Mouse (Mus musculus) urinary bladder, adult 2 months (tissue): ENCODE results near the gene Cdhr3. TPM values are rescaled to one million over a fixed set of nuclear protein-coding genes. Genes with fewer than 3 reads are reported as not detected.

Experiments
- DNase-seq: peaks from one replicate; pipeline ENCODE4 v3.0.0; 2022; ENCODE audit warnings: low spot score
- polyA plus RNA-seq: library from polyadenylated mRNA; depleted of rRNA; stranded (reverse); fragments of >200 nt; gene quantifications from 2 replicates; pipeline ENCODE4 v1.2.3, GENCODE M21; 2012

Cdhr3 gene
- polyA plus RNA-seq, 1 experiment: not detected

GRCm38 (mm10) chr12:33035089-33035718, 57.5 kb downstream of the Cdhr3 start:
- DNase-seq: no peak

DNA sequence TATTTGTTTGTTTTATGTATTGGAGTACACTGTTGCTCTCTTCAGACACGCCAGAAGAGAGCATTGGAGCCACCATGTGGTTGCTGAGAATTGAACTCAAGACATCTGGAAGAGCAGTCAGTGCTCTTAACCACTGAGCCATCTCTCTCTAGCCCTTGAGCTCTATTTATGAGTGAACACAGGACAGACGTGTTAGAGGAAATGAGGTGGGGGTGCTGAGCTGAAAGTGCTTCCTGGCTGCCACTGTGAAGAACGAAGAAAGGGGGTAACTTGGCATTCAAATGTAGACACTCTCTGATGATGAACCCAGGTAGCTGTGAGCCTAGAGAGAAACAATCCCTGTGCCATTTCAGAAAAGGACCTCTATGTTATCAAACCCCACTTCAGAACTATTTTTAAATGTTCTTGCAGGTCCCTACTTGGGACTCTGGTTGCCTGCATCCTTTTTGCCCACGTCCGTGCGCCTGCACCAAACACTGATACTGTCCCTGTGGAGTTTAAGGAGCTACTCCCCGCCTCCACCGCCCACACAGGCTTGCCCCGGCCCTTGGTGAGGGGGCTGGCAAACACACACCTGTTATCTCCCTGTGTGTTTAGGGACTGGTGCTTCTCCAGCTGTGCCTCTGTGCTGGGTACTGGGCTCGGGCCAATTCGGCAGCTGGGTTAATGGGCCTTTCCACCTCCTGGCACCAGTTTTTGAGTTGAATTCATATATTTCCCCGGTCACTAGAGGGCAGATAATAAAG, 58.2 kb downstream of the Cdhr3 start:
- no peak for DNase-seq

- no peak for DNase-seq
Observed at GRCm38 (mm10) chr12:33033221-33033620, 59.5 kb downstream of the Cdhr3 start.

DNA sequence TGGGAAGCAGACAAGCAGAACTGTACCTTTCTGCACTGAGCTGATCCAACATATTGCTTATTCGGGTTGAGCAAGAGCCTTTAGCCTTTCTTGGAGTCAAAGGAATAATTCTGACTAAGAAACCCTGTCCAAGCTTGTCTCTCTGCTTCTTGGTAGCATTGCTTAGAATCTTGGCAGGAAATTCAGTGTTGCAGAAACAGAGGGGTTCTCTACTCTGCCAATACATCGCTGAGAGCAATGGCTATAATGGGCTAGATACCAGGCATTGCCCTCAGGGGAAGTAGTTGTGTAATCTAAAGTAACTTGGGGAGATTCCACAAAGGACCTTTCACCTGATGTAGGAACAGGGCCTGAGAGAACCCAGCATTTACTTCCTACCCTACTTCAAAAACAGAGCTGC, 62.1 kb downstream of the Cdhr3 start:
- DNase-seq: no peak

GRCm38 (mm10) chr12:33030066-33030465, 62.6 kb downstream of the Cdhr3 start:
- DNase-seq: no peak

DNA sequence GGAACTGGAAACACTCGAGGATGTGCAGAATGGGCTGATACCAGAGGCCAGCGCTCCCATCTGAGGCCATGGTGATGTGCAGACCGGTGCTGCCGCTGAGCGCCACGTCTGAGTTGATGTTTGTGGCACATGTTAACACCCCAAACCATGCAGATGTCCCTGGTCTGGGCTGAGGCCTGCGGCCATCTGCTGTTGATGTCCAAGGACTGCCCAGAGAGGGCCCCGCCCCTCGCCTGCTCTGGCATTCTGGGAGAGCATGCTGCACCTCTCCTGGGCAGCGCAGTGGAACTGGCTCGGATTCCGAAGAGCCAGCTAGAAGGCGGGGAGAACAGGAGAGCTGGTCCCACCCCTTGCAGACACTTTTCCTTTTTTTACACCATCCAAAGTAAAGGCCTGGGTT, 64.0 kb downstream of the Cdhr3 start:
- no peak for DNase-seq

DNA sequence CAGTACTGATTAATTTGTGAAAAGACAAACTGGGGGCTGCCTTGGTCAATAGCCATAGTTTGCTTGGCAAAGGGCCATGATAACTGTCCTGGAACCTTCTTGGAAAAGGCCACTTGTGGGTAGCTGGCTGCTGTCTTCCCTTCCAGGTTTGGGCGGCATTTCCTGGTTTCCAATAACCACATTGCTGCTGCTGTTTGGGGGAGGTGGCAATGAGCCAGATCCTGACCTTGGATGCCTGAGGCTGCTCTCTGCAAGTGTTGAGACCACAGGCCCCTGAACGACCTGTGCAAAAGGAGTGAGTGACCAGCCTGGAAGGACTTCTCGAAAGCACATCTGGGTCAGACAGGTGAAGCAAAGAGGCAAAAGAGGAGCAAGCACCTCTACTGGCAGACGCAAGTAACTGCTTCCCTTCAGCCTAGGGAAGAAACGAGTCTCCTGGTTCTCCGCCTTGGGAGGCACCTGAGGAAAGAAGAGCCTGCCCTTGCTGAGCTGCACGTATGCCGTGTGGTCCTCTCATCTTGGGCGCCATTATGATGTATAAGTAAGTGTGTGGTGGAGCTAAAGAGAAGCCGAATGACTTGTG, 64.5 kb downstream of the Cdhr3 start:
- no peak for DNase-seq

DNA sequence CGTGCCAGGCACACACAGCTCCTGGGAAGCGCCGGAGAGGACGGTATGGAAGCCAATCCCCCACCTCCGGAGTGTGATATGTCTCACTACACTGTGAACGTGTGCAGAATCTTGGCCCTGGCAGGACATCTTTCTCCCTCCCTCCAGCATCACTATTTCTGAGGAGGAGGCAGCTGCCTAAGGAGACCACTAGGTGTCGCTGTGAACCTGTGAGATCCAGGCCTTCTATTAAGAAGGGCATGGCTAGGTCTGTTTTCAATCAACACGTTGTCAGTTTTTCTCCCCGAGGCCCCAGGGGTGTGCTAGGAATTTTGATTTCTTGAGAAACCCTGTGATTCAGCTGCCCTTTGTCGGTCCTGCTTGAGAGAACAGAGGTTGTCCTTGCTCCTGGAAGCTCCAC, 65.6 kb downstream of the Cdhr3 start:
- DNase-seq: no peak

- no peak for DNase-seq
Observed at GRCm38 (mm10) chr12:33024524-33024923, 68.2 kb downstream of the Cdhr3 start.

DNA sequence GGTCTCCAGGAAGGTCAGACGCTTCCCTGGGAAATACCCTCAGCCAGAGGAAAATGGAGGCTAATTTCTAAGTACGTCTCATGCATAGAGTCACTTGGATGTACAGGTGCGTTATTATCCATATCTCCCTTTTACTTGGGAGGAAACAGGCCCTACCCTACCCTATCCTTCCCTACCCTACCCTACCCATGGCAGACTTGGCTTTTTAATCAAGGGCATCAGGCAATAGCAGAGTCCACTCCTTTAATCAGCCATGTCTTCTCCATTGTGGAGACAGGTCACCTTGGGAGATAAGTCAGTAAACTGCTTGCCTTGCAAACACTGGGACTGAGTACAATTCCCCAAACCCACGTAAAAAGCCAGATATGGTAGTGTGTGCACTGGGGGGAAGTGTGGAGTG, 70.9 kb downstream of the Cdhr3 start:
- DNase-seq: no peak

DNA sequence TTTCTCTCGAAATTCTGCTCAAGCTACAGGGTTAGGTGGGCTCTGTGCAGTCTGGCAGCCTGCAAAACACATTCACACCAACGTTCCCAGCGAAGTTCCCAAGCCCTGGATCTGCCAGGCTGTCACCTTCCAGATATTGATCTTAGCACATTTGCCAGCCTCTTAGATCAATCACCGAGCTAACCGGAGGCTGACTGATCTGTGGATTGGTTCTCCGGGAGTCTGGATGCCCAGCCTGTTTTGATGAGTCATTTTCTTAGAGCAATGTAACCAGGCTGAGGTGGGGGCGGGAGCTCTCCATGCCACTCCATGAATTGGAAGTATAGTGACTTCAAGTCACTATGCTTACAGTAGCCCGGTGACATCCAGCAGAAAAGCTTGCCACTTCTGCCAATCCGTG, 71.5 kb downstream of the Cdhr3 start:
- no peak for DNase-seq

GRCm38 (mm10) chr12:33020011-33020410, 72.7 kb downstream of the Cdhr3 start:
- peak; percentile 56 for DNase-seq

DNA sequence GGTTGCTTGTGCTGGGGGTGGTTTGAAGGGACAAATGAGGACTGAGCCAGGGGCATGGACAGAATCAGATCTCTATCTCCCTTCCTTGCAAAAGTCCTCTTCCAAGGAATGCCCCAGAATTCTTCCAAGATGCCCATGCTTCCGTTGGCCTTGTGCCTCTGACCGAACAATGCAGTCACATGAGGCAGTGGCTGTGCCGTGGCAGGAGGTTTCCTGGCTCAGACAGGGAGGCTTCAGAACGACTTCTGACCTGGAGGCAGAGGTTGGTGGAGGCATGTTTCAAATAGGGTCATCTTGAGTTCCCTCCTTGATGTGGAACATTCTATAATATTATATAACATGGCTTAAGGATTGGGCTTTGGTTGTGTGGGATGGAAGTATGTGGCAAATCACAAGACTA, 74.1 kb downstream of the Cdhr3 start:
- DNase-seq: no peak

DNA sequence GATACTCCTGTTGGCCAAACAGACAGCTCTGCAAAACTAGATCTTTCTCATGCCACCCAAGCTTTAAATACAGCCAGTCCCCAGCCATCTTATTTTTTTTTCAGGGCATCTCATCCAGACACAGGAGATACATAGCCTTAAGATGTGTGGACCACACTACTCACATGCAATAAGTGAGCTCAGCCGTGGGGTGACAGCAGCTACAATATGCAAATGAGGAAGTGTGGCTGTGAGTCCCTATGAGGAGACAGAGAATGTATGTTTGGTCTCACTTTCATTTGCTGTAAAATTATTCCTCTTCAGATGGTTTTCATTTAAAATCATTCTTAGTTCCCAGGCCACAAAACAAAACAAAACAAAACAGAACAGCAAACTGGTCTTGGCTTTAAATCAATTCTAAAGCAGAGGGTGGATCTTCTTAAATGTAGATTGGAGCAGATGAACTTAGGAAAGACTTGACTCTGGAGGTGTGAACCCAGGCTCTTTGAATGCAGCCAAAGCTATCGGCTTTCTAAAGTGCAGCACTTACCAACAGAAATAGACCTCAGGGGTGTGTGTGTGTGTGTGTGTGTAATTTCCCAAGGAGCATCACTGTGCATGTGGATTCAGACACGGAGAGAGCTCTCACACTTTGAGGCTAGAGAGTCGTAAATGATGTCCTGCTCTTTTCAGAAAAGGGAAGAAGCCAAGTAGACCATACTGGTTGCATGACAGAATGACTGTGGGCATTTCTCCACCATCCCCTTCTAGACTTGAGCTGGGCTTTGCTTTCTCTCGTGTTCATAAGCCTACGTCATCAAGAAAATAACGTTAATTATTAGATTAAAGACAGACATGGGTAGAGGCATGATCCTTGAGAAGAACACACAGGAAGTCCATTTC, 75.6 kb downstream of the Cdhr3 start:
- no peak for DNase-seq

- DNase-seq: no peak
Observed at GRCm38 (mm10) chr12:33015103-33015502, 77.6 kb downstream of the Cdhr3 start.

- DNase-seq: no peak
Observed at GRCm38 (mm10) chr12:33014050-33014796, 78.5 kb downstream of the Cdhr3 start.

GRCm38 (mm10) chr12:33010026-33010425, 82.6 kb downstream of the Cdhr3 start:
- DNase-seq: no peak

DNA sequence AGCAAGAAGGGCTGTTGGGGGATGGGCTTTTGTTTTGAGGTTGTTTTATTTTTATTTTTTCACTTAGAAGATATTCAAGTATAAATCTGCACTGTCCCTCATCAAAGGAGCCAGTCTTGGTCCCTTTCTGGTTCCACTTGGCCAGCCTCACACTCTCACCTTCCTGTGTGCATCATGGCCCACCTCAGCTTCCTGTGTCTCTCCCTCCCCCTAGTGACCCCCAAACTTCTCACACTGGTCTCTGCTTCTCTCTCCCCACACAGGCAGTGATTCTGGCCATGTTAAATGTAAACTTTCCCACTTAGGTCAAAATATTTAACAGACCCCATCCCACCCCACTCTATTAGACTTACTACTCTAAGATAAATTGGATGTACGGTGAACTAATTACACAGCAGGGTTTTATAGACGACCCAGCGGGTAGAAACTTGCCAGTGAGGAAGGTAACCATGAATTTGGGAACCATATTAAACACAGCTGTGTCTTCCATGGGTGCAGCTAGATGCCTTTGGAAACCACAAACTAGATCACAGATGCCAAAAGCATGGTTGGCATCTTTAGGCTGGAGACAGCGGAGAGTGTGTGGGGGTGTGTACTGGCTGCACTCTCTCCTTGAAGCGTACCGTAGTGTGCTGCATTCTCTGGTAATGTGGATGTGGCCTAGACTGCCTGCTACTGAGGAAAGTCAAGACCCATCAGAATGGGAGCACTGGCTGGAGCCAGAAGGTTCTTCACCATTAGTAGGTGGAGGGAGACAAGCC, 83.3 kb downstream of the Cdhr3 start:
- DNase-seq: no peak

DNA sequence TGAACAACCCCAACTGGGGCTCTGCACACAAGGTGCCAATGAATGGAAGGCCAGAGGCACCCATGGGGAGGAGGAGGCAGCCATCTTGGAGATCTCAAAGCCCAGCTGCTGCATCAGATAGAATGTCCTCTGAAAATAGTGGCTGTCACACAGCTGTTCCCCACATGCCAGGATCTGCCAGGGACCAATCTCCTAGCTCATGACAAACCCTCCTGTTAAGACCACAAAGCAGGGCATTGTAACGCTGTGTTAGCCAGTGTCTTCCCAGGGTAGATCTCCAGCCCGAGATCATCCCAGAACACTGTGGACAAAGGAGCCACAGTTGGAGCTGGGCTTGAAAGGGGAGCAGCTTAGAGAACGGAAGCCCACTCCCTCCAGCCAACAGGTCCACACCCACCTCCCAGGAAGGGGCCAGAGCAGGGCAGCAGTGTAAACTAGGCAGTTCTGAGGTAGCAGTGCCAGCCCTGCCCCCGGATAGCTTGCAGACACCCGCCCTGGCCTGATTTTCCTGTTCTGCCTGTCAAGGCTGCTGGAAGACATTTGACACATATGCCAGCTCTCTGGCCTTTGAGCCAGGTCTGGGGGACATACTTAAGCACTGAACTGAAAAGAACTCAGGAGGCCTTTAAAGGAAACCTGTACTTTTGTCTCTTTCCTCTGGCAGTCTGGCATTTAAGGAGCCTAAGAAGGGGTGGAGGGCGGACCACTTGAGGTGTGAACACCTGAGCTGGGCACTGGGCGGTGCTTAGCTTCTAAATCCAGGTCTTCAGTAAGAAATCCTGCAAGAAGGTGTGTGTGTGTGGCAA, 84.2 kb downstream of the Cdhr3 start:
- peak; percentile 65 for DNase-seq

DNA sequence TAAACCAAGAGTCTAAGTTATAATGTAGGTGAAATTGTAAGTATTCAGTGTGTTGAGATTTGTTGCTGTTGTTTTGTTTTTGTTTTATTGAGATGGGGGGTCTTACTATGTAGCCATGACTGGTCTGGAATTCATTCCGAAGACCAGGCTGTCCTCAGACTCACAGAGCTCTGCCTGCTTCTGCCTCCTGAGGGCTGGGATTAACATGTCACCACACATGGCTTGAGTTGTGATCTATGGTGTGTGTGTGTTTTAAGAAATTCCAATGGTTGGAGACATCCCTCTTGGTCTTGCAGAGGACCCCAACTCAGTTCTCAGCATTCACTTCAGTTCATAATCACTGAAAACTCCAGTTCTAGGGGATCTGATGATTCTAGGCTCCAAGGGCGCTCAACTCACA, 85.5 kb downstream of the Cdhr3 start:
- DNase-seq: no peak
